Mouse (Mus musculus) liver, adult 2 months (tissue): Measurements from ENCODE around the gene Ephx4.

Experiments
- CTCF ChIP-seq: fragments of 200-500 bp; IDR thresholded peaks from 2 replicates; pipeline ENCODE4 v1.5.1; 2011; ENCODE audit warnings: low read depth, low read length, control low read depth
- POLR2A ChIP-seq: fragments of 200-500 bp; IDR thresholded peaks from 2 replicates; pipeline ENCODE4 v1.6.1; 2011; ENCODE audit warnings: low read length, control low read depth; ENCODE audit not compliant: insufficient read depth; ENCODE audit errors: extremely low read depth

GRCm38 (mm10) chr5:107431249-107431648, 28.7 kb downstream of the Ephx4 start, which contains the start of gene Lpcat2b:
- no peak for TF ChIP-seq POLR2A
- no peak for TF ChIP-seq CTCF
